Mouse (Mus musculus) brain, embryonic 14.5 days (tissue): ENCODE data around the gene Mapkapk2.

Experiments
- CTCF ChIP-seq: fragments of 200-500 bp; IDR thresholded peaks from 2 replicates; pipeline ENCODE4 v1.5.1; 2012; ENCODE audit warnings: inconsistent platforms, mild to moderate bottlenecking, moderate library complexity, borderline replicate concordance; ENCODE audit not compliant: insufficient read depth, insufficient read length; ENCODE audit errors: extremely low read depth
- POLR2A ChIP-seq: fragments of 200-500 bp; IDR thresholded peaks from 2 replicates; pipeline ENCODE4 v1.6.1; 2012; ENCODE audit warnings: mild to moderate bottlenecking, inconsistent platforms, borderline replicate concordance; ENCODE audit not compliant: poor library complexity, insufficient read depth, insufficient read length, severe bottlenecking; ENCODE audit errors: extremely low read depth

DNA sequence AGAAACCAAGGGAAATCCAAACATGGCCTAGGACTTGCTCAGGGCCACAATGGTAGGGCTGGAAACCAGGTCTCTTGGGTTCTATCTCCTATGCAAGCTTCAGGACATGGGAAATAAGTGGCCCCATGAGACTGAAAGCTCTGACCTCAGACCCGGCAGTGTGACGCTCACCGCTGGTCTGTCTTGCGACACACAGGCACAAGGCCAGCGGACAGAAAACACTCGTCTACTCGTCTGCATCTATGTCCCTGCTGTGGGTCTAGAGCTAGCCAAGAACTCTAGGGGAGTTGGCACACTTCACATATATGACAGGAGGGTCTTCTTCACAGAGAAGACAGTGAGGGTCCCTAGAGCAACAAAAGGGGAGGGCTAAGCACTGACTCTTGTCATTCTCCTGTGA lies 10.7 kb downstream of the Mapkapk2 start:
- TF ChIP-seq CTCF (no peak), POLR2A (no peak)
